Mouse (Mus musculus) limb, embryonic 11.5 days (tissue): ENCODE results near the gene Smg7. TPM values are rescaled to one million over a fixed set of nuclear protein-coding genes. Genes with fewer than 3 reads are reported as not detected.

Experiments used
- ATAC-seq: fragments of 200-750 bp; cut with Nextera tagmentation; 2 replicates; pipeline ENCODE4 v1.8.0; 2017; ENCODE audit warnings: low read depth; ENCODE audit not compliant: insufficient number of reproducible peaks, low FRiP score, low TSS enrichment
- DNase-seq: peaks from one replicate; pipeline ENCODE4 v3.0.0-alpha.2; 2015; ENCODE audit warnings: low spot score
- H3K27ac ChIP-seq: fragments of 300-500 bp; sonication (generic); replicated peaks from 2 replicates; pipeline ENCODE4 v1.5.1; 2014; ENCODE audit warnings: low read depth, mild to moderate bottlenecking, low read length
- H3K27me3 ChIP-seq: fragments of 300-500 bp; sonication (generic); 2 replicates; pipeline ENCODE4 v1.6.1; 2014; ENCODE audit warnings: mild to moderate bottlenecking, low read length, mixed read lengths; ENCODE audit not compliant: control insufficient read depth, insufficient read depth
- H3K36me3 ChIP-seq: fragments of 300-500 bp; sonication (generic); 2 replicates; pipeline ENCODE4 v1.6.1; 2014; ENCODE audit warnings: mild to moderate bottlenecking, low read length, moderate library complexity, mixed read lengths; ENCODE audit not compliant: control insufficient read depth, insufficient read depth
- H3K4me1 ChIP-seq: fragments of 300-500 bp; sonication (generic); 2 replicates; pipeline ENCODE4 v1.6.1; 2014; ENCODE audit warnings: low read length, mixed read lengths; ENCODE audit not compliant: control insufficient read depth, insufficient read depth
- H3K4me2 ChIP-seq: fragments of 300-500 bp; sonication (generic); 2 replicates; pipeline ENCODE4 v1.6.1; 2014; ENCODE audit warnings: low read depth, mild to moderate bottlenecking, moderate library complexity; ENCODE audit not compliant: severe bottlenecking
- H3K4me3 ChIP-seq: fragments of 300-500 bp; sonication (generic); 2 replicates; pipeline ENCODE4 v1.5.1; 2014; ENCODE audit warnings: low read depth, low read length
- H3K9ac ChIP-seq: fragments of 300-500 bp; sonication (generic); 2 replicates; pipeline ENCODE4 v1.6.1; 2014; ENCODE audit warnings: mild to moderate bottlenecking, low read length
- H3K9me3 ChIP-seq: fragments of 300-500 bp; sonication (generic); 2 replicates; pipeline ENCODE4 v1.6.1; 2016; ENCODE audit warnings: low read length; ENCODE audit not compliant: control insufficient read depth
- WGBS: fragments of 180-500 bp; shearing (Covaris S2); extraction: QIAGEN DNeasy Blood & Tissue Kit; methylation state at CpG from one replicate; pipeline ENCODE4 v1.1.7; 2014; 5-methylcytosine and 5-hydroxymethylcytosine counted together
- polyA plus RNA-seq: library from polyadenylated mRNA; unstranded; fragments of >200 nt; fragmentation: Nextera tagmentation; extraction: Ambion mirVana; gene quantifications from 2 replicates; pipeline ENCODE4 v1.2.1, GENCODE M21; 2014

Smg7 gene
- polyA plus RNA-seq, 1 experiment from 2014 or later: 38.6 TPM

DNA sequence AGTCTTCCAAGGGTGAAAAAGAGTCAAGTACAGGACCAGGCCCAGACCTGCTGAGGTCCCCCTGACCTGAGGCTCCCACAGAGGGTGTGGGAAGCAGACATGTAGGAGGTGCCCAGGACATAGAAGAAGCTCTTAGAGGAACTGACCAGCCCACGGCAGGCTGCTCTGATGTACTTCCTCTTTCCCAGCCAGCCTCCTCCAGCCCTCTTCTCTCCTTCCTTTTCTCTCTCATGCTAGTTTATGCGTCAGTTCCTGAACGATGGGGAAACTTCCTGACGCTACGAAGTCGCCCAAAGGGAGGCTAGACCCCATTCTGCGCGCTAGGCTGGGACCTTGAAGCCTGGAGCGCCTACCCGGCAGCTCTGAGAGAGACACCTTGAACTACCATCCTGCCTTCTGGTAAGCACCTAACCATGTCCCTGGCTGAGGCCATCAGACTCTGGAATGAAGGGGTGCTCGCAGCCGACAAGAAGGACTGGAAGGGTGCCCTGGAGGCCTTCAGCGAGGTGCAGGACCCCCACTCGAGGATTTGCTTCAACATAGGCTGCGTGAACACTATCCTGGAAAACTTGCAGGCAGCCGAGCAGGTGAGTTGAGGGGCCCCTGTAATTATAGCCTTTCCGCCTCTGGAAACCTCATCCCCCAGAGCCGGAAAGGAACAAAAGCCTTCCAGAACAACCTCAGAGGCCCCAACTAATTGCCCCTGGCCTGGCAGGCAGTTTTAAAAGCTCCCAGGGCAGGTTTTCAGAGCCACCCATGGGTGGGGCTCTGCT, 94.6 kb downstream of the Smg7 start:
- Histone ChIP-seq H3K9ac (no peak overlapping the region), H3K4me1 (peaks cover 3% of the 10 kb centered on the region; the same call in 1 of the 2 replicates), H3K27ac (no peak overlapping the region), H3K27me3 (no peaks in the 10 kb centered on the region), H3K4me2 (no peak overlapping the region), H3K4me3 (no peak overlapping the region), H3K9me3 (no peaks in the 10 kb centered on the region), H3K36me3 (no peaks in the 10 kb centered on the region)
- DNase-seq (no peak), ATAC-seq (no peak)
- 58% methylated on average over 18 of the region's 18 CpGs for WGBS

GRCm38 (mm10) chr1:152804907-152805306, 97.5 kb downstream of the Smg7 start:
- H3K27ac ChIP-seq: no peak overlapping the region

GRCm38 (mm10) chr1:152800633-152801176, 101.7 kb downstream of the Smg7 start:
- Histone ChIP-seq H3K4me3 (no peak overlapping the region), H3K4me1 (no peaks in the 10 kb centered on the region), H3K9ac (no peak overlapping the region), H3K27me3 (no peaks in the 10 kb centered on the region), H3K9me3 (no peaks in the 10 kb centered on the region), H3K36me3 (no peaks in the 10 kb centered on the region), H3K27ac (no peak overlapping the region), H3K4me2 (no peak overlapping the region)
- no peak for ATAC-seq
- WGBS: 83% methylated on average over 13 of the region's 13 CpGs
- no peak for DNase-seq

More at GRCm38 (mm10) chr1:152804907-152805306, 97.5 kb downstream of the Smg7 start:
- Histone ChIP-seq H3K9me3 (no peaks in the 10 kb centered on the region), H3K9ac (no peak overlapping the region), H3K27me3 (no peaks in the 10 kb centered on the region), H3K4me3 (no peak overlapping the region), H3K36me3 (no peaks in the 10 kb centered on the region), H3K4me2 (no peak overlapping the region), H3K4me1 (peaks cover 3% of the 10 kb centered on the region; the same call in 1 of the 2 replicates)
- DNase-seq (no peak), ATAC-seq (no peak)
- 88% methylated on average over 6 of the region's 6 CpGs for WGBS

DNA sequence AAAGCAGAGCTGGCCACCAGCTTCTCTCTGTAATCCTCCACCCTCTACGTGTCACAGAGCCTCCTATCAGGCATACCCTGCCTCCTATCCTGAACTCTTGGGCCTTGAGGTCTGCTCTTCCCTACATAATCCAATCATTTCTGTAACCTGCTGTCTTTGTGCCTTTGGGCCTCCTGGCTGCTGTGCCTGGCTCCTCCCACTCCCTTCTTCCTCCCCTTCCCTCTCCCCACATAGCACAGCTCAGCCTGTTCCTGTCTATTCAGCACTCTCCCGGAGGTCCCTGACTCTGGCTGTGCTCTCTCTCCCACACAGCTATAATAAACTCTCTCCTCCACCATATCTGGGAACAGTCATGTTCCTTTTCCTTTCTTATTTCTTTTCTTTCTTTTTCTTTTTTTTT, 102.5 kb downstream of the Smg7 start, which contains the start of gene Ncf2:
TSS of gene Ncf2 (plus strand) at position 298 of the 400 bp plus-strand sequence.
- no peaks in the 10 kb centered on the region for H3K27me3 ChIP-seq
- H3K9ac ChIP-seq: no peak within 1 kb of the TSS
- H3K4me2 ChIP-seq: no peak within 1 kb of the TSS
- ATAC-seq: no peak
- DNase-seq: no peak
- H3K27ac ChIP-seq: no peak within 1 kb of the TSS
- H3K4me1 ChIP-seq: no peaks in the 10 kb centered on the region
- no peaks in the 10 kb centered on the region for H3K9me3 ChIP-seq
- H3K4me3 ChIP-seq: no peak within 1 kb of the TSS
- WGBS: 17% methylated on average over 2 of the region's 2 CpGs
- no peaks in the 10 kb centered on the region for H3K36me3 ChIP-seq

DNA sequence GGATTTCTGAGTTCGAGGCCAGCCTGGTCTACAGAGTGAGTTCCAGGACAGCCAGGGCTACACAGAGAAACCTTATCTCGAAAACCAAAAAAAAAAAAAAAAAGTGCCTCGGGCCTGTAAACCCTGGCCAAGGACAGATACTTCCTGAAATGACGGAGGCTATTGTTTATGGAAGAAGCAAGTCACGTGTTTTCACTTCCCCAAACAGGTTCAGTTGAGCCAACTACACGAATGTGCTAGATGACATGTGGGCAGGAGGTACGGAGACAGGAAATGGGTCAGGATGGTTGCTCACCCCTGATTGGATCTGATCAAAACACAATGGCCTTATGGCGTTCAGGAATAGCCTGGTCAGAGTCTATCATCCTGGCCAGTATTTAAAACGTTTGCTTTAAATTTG, 104.3 kb downstream of the Smg7 start:
- H3K9ac ChIP-seq: no peak overlapping the region
- H3K4me3 ChIP-seq: no peak overlapping the region
- 82% methylated on average over 9 of the region's 9 CpGs for WGBS
- H3K9me3 ChIP-seq: no peaks in the 10 kb centered on the region
- no peak overlapping the region for H3K4me2 ChIP-seq
- DNase-seq (no peak), ATAC-seq (no peak)
- no peak overlapping the region for H3K27ac ChIP-seq
- H3K36me3 ChIP-seq: no peaks in the 10 kb centered on the region
- 0 out of 2 replicates have a peak, but pooled peaks cover 2% of the 10 kb centered on the region for H3K4me1 ChIP-seq
- H3K27me3 ChIP-seq: no peaks in the 10 kb centered on the region

DNA sequence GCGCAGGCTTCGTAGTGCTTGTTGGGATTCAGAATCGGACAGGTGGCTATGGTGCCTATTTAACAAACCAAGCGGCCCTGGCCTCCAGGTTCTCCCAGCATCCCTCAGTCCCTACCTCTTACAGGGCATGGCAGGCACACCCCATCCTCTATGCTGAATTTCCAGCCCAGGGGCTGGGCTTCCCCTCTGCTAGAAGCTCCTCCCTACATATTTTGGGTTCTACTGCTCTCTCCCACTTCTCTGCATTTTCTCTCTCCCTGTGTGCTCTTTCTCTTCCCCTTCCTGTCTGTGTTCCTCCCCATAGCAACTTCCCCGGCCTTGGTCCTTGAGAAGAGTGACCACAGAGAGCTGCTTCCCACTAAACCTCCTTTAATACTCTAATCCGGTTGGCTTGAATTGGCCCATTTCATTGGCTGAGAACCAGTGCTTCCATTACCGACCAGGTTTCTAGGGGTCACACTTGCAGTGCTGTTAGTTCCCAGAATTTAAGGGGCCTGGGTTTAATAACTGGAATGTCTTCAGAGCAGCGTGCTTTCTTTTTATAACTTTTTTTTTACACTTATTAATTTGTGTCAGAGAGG, 105.7 kb downstream of the Smg7 start:
- no peaks in the 10 kb centered on the region for H3K36me3 ChIP-seq
- no peak overlapping the region for H3K4me2 ChIP-seq
- no peak for DNase-seq
- ATAC-seq: no peak
- H3K4me3 ChIP-seq: no peak overlapping the region
- H3K27ac ChIP-seq: no peak overlapping the region
- no peaks in the 10 kb centered on the region for H3K27me3 ChIP-seq
- 0 out of 2 replicates have a peak, but pooled peaks cover 2% of the 10 kb centered on the region for H3K4me1 ChIP-seq
- H3K9me3 ChIP-seq: no peaks in the 10 kb centered on the region
- no peak overlapping the region for H3K9ac ChIP-seq
- WGBS: 82% methylated on average over 8 of the region's 8 CpGs

DNA sequence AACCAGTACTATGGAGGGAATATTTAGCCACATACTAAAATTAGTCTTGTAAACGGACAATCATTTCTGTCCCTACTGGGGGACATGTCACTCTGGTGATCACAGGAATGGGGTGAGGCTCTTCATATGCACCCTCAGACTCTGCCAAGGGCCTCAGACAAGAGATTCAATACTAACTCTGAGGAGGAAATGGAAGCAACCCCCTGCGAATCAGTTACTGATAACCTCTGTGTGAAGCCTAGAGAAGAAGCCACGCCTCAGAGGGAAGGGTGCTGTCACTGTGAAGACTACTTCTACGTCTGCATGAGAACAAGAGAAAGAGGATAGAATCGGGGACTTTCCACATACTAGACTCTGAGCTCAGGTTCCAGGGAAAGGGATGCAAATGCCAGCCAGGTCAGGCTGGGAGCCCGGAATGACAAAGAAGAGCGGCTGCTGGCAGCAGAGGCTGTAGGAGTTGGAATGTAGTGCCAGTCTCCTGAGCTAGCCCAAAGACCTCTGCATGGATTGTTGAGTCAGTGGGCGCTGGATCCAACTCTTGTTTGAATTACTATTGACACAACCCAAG, 106.7 kb downstream of the Smg7 start:
- Histone ChIP-seq H3K4me3 (no peak overlapping the region), H3K27me3 (no peaks in the 10 kb centered on the region), H3K4me2 (no peak overlapping the region), H3K9ac (no peak overlapping the region), H3K27ac (no peak overlapping the region), H3K36me3 (no peaks in the 10 kb centered on the region), H3K4me1 (peaks cover 7% of the 10 kb centered on the region; the same call in 1 of the 2 replicates), H3K9me3 (no peaks in the 10 kb centered on the region)
- WGBS: 79% methylated on average over 8 of the region's 8 CpGs
- DNase-seq: no peak
- ATAC-seq: no peak

DNA sequence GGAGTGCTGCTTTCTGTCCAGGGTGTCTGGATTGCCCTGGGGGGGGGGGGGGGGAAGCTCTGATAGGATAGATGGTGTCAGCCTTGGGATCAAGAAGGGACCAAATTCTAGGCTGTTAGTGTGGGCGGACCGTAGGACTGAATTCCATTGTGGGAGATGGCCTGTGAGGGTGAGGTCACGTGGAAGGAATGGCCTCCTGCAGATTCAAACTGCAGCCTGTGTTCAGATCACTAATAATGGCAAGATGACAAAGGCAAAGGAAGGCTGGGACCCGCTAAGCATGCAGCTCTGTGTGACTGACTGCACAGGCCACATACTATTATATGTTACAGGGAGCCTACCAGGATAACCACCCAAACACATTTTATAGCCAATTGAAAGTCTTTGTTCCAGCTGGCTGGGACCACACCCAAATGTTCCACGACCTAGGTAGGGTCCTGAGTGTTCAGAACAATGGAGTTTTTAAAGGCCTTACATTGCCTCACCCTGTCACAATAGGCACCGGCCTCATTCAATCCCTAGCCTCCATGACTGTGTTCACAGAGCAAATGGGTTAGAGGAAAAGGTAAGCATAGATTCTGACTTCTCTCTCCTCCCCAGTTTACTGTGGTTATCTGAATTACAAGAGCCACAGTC, 108.8 kb downstream of the Smg7 start:
- Histone ChIP-seq H3K9ac (no peak overlapping the region), H3K27me3 (no peaks in the 10 kb centered on the region), H3K27ac (no peak overlapping the region), H3K36me3 (no peaks in the 10 kb centered on the region), H3K4me1 (peaks cover 7% of the 10 kb centered on the region; the same call in 1 of the 2 replicates), H3K9me3 (no peaks in the 10 kb centered on the region), H3K4me2 (no peak overlapping the region), H3K4me3 (no peak overlapping the region)
- WGBS: 72% methylated on average over 6 of the region's 6 CpGs
- no peak for ATAC-seq
- DNase-seq: no peak
